Mouse (Mus musculus) forebrain, embryonic 11.5 days (tissue): ENCODE measurements around the gene Gimap4. TPM values are rescaled to one million over a fixed set of nuclear protein-coding genes. Genes with fewer than 3 reads are reported as not detected.
A peak's percentile ranks its signal among the peaks of the same experiment; 100 is the strongest.

Source experiments
- ATAC-seq: fragments of 200-750 bp; cut with Nextera tagmentation; replicated peaks from 2 replicates; pipeline ENCODE4 v1.8.0; 2017; ENCODE audit warnings: moderate TSS enrichment; ENCODE audit not compliant: low FRiP score
- DNase-seq: peaks from one replicate; pipeline ENCODE4 v3.0.0-alpha.2; 2017; ENCODE audit warnings: low spot score
- H3K27ac ChIP-seq: fragments of 300-500 bp; sonication (generic); 2 replicates; pipeline ENCODE4 v1.5.1; 2014; ENCODE audit warnings: low read depth, low read length
- H3K27me3 ChIP-seq: fragments of 300-500 bp; sonication (generic); 2 replicates; pipeline ENCODE4 v1.6.1; 2014; ENCODE audit warnings: mild to moderate bottlenecking, low read length, mixed read lengths; ENCODE audit not compliant: control insufficient read depth, insufficient read depth
- H3K36me3 ChIP-seq: fragments of 300-500 bp; sonication (generic); 2 replicates; pipeline ENCODE4 v1.6.1; 2014; ENCODE audit warnings: mild to moderate bottlenecking, low read length, moderate library complexity, mixed read lengths; ENCODE audit not compliant: control insufficient read depth, insufficient read depth
- H3K4me1 ChIP-seq: fragments of 300-500 bp; sonication (generic); replicated peaks from 2 replicates; pipeline ENCODE4 v1.6.1; 2014; ENCODE audit warnings: low read length, mixed read lengths; ENCODE audit not compliant: control insufficient read depth, insufficient read depth
- H3K4me2 ChIP-seq: fragments of 300-500 bp; sonication (generic); 2 replicates; pipeline ENCODE4 v1.6.1; 2014; ENCODE audit warnings: low read depth, mild to moderate bottlenecking, low read length, moderate library complexity, mixed read lengths; ENCODE audit not compliant: severe bottlenecking
- H3K4me3 ChIP-seq: fragments of 300-500 bp; sonication (generic); 2 replicates; pipeline ENCODE4 v1.5.1; 2014; ENCODE audit warnings: low read depth, low read length
- H3K9ac ChIP-seq: fragments of 300-500 bp; sonication (generic); 2 replicates; pipeline ENCODE4 v1.6.1; 2014; ENCODE audit warnings: low read length
- H3K9me3 ChIP-seq: fragments of 300-500 bp; sonication (generic); 2 replicates; pipeline ENCODE4 v1.6.1; 2016; ENCODE audit warnings: low read length, mixed read lengths; ENCODE audit not compliant: control insufficient read depth
- WGBS: fragments of 180-500 bp; shearing (Covaris S2); extraction: QIAGEN DNeasy Blood & Tissue Kit; methylation state at CpG from one replicate; pipeline ENCODE4 v1.1.7; 2014; 5-methylcytosine and 5-hydroxymethylcytosine counted together
- polyA plus RNA-seq: library from polyadenylated mRNA; unstranded; fragments of >200 nt; fragmentation: Nextera tagmentation; extraction: Ambion mirVana; gene quantifications from 2 replicates; pipeline ENCODE4 v1.2.1, GENCODE M21; 2014

The Gimap4 gene
- polyA plus RNA-seq: 4.3 and 4.5 TPM in 2 replicates

- no peaks in the 10 kb centered on the region for H3K27me3 ChIP-seq
- no peak within 1 kb of the TSS for H3K9ac ChIP-seq
- no peak within 1 kb of the TSS for H3K4me2 ChIP-seq
- no peak within 1 kb of the TSS for H3K4me3 ChIP-seq
- 77% methylated on average over 5 of the region's 5 CpGs for WGBS
- no peaks in the 10 kb centered on the region for H3K4me1 ChIP-seq
- no peaks in the 10 kb centered on the region for H3K9me3 ChIP-seq
- ATAC-seq: no peak
- H3K36me3 ChIP-seq: no peaks in the 10 kb centered on the region
- no peak within 1 kb of the TSS for H3K27ac ChIP-seq
- DNase-seq: no peak
These were observed at the start of gene Gimap4 for GRCm38 (mm10) chr6:48684319-48684718. Gene Gimap4, plus strand, starts transcription at chr6:48684549.

- WGBS: 87% methylated on average over 2 of the region's 2 CpGs
These were observed 49.2 kb upstream of the Gimap4 start for GRCm38 (mm10) chr6:48635105-48635504.

DNA sequence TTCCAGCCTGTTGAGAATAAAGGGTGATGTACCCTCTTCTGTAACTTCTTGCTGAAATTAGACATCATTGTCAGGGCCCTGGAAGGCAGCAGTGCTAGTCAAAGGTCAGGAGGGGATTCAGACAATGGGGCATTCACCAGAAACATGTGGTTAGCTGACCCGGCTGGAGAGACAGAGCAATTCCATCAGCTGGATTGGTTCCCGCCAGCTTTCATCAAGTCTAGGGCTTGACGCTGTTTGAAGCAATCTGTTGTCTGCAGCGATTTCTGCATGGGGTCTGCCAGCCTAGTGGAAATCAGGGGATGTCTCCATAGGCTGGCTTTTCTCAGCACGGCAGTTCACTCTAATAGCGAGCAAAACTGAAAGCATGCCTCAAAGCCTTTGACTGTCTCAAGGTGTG is 47.8 kb upstream of the Gimap4 start:
- 45% methylated on average over 6 of the region's 6 CpGs for WGBS
- no peaks in the 10 kb centered on the region for H3K36me3 ChIP-seq
- no peak for DNase-seq
- ATAC-seq: no peak
- H3K27ac ChIP-seq: no peak overlapping the region
- no peak overlapping the region for H3K9ac ChIP-seq
- H3K27me3 ChIP-seq: no peaks in the 10 kb centered on the region
- H3K4me2 ChIP-seq: no peak overlapping the region
- no peaks in the 10 kb centered on the region for H3K4me1 ChIP-seq
- no peak overlapping the region for H3K4me3 ChIP-seq
- no peaks in the 10 kb centered on the region for H3K9me3 ChIP-seq

More at GRCm38 (mm10) chr6:48635105-48635504, 49.2 kb upstream of the Gimap4 start:
- Histone ChIP-seq H3K9me3 (no peaks in the 10 kb centered on the region), H3K4me1 (no peaks in the 10 kb centered on the region), H3K36me3 (no peaks in the 10 kb centered on the region), H3K4me3 (no peak overlapping the region), H3K9ac (no peak overlapping the region), H3K27ac (no peak overlapping the region), H3K27me3 (peaks cover 3% of the 10 kb centered on the region; the same call in 1 of the 2 replicates), H3K4me2 (no peak overlapping the region)
- ATAC-seq: no peak
- DNase-seq: no peak

DNA sequence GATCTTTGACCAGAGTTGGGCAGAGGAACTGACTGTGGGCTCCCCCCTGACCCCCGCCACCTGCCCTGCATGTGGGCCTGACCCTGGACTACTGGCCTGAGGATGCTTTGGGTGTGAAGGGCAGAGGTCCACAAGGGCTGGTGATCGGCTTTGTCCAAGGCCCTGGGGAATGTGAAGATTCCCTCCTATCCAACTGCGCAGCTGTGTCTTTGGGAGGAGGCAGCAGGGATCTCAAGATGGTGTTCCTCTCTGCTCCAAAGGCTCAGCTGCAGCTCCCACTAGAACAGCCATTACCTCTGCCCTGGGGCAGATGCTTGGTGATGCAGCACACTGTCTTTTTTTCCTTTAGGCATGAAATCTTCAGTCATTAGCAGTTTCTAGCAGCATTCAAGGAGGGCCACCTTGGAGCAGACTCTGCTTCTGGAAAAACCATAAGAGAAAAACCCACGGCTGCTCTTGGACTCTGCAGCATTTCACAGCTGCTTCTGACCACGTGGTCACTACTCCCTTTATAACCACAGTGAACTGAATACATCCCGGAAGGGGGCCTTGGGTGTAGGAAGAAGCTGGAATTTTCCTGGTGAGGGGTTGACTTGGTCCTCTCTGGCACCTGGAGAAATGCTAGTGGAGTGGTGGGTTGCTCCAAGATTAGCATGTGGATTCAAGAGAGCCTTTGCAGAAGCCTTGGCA is 46.4 kb upstream of the Gimap4 start:
- no peaks in the 10 kb centered on the region for H3K36me3 ChIP-seq
- H3K9me3 ChIP-seq: no peaks in the 10 kb centered on the region
- no peaks in the 10 kb centered on the region for H3K4me1 ChIP-seq
- 76% methylated on average over 6 of the region's 6 CpGs for whole genome bisulfite sequencing
- H3K9ac ChIP-seq: no peak overlapping the region
- no peak for DNase-seq
- H3K4me2 ChIP-seq: no peak overlapping the region
- no peak overlapping the region for H3K4me3 ChIP-seq
- no peak overlapping the region for H3K27ac ChIP-seq
- ATAC-seq: no peak
- no peaks in the 10 kb centered on the region for H3K27me3 ChIP-seq

DNA sequence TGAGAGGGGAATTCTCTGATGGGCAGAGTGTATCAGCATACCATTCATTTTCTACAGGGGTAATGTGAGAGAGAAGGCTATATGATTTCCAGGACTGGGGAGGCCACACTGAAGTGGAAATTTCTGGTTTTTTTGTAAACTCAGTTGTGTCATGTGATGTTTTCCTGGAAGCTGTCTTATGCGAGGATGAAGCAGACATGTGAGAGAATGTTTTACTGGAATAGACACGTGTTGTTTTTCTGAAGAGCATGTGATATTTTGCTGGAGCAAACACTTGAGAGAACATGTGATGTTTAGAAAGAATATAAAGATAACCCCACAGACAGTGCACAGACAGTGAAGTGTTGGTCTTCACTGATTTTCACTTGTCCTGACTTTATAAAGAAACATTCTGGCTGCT is 45.8 kb upstream of the Gimap4 start:
- 80% methylated on average over 2 of the region's 2 CpGs for WGBS
- Histone ChIP-seq H3K27me3 (no peaks in the 10 kb centered on the region), H3K4me1 (no peaks in the 10 kb centered on the region), H3K27ac (no peak overlapping the region), H3K4me3 (no peak overlapping the region), H3K4me2 (no peak overlapping the region), H3K36me3 (no peaks in the 10 kb centered on the region), H3K9me3 (no peaks in the 10 kb centered on the region), H3K9ac (no peak overlapping the region)
- no peak for DNase-seq
- no peak for ATAC-seq

DNA sequence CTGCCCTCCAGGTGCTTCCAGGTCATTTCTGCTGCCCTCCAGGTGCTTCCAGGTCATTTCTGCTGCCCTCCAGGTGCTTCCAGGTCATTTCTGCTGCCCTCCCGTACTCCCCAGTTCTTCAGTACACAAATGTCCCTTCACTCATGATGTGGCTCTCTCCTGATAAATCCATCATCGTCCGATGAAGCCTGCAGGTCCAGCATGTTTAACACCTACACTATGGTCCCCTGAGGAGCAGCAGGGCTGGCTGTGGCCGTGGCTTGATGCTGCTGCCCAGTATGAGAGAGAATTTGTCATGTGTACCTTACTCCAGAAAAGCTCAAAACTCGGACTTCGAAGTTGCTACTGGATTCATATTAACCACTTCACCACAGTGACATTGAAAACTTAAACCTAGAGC is 43.0 kb upstream of the Gimap4 start:
- H3K27ac ChIP-seq: no peak overlapping the region
- ATAC-seq: no peak

GRCm38 (mm10) chr6:48642764-48643292 is 41.5 kb upstream of the Gimap4 start:
- no peaks in the 10 kb centered on the region for H3K9me3 ChIP-seq
- no peak overlapping the region for H3K4me2 ChIP-seq
- no peak overlapping the region for H3K9ac ChIP-seq
- H3K4me1 ChIP-seq: no peaks in the 10 kb centered on the region
- H3K4me3 ChIP-seq: no peak overlapping the region
- no peak overlapping the region for H3K27ac ChIP-seq
- WGBS: 24% methylated on average over 4 of the region's 4 CpGs
- ATAC-seq (no peak), DNase-seq (no peak)
- no peaks in the 10 kb centered on the region for H3K36me3 ChIP-seq
- H3K27me3 ChIP-seq: no peaks in the 10 kb centered on the region

More for the DNA sequence above, 43.0 kb upstream of the Gimap4 start:
- 82% methylated on average over 6 of the region's 6 CpGs for WGBS
- H3K9ac ChIP-seq: no peak overlapping the region
- no peak for DNase-seq
- H3K4me3 ChIP-seq: no peak overlapping the region
- no peaks in the 10 kb centered on the region for H3K27me3 ChIP-seq
- no peaks in the 10 kb centered on the region for H3K36me3 ChIP-seq
- H3K9me3 ChIP-seq: no peaks in the 10 kb centered on the region
- H3K4me2 ChIP-seq: no peak overlapping the region
- H3K4me1 ChIP-seq: no peaks in the 10 kb centered on the region

DNA sequence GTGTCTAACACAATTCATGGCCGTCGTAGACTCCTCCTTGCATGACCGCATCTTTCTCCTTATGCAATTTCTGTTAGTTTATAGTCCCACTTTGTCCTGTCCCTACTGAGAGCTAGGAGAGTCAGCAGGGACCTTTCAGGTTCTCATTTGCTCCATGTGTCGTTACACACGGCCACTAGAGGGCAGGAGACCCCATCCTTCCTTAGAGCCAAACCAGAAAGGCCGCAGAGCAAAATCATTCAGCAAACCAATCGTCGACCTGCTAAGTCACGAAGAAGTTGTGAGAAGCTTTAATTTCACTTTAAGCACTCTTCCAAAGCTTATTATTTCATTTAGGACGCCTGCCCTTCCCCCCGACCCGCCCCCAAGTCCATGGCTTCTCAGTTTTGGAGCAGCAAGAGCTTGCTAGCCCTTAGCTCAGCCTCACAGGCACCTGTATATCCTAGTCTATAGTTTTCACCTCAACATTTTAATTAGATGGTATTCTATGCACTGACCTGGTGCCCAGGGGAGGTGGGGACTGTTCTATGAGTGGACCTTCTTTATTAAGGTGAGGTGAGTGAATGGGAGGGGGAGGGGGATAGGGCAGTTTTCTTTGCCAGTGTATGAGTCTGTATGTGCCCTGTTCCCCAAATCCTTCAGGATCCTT is 38.6 kb upstream of the Gimap4 start:
- H3K9ac ChIP-seq: no peak overlapping the region
- H3K4me3 ChIP-seq: no peak overlapping the region
- no peak overlapping the region for H3K4me2 ChIP-seq
- H3K4me1 ChIP-seq: no peaks in the 10 kb centered on the region
- WGBS: 17% methylated on average over 12 of the region's 12 CpGs
- H3K9me3 ChIP-seq: no peaks in the 10 kb centered on the region
- ATAC-seq (0 out of 2 replicates have a peak, but pooled peaks have one; percentile 46), DNase-seq (peak; percentile 80)
- H3K27me3 ChIP-seq: no peaks in the 10 kb centered on the region
- H3K27ac ChIP-seq: no peak overlapping the region
- H3K36me3 ChIP-seq: no peaks in the 10 kb centered on the region
